Mouse (Mus musculus) small intestine, adult 2 months (tissue): Measurements from ENCODE around the gene Mfap5.

ENCODE experiments used
- CTCF ChIP-seq: fragments of 200-500 bp; IDR thresholded peaks from 2 replicates; pipeline ENCODE4 v1.5.1; 2012; ENCODE audit warnings: low read depth, mild to moderate bottlenecking, control low read depth, inconsistent platforms, low read length, moderate library complexity, mixed read lengths; ENCODE audit not compliant: insufficient replicate concordance, insufficient read length; ENCODE audit errors: extremely low read depth
- POLR2A ChIP-seq: fragments of 200-500 bp; IDR thresholded peaks from 2 replicates; pipeline ENCODE4 v1.6.1; 2012; ENCODE audit warnings: low read depth, mild to moderate bottlenecking, control low read depth, inconsistent platforms, low read length, moderate library complexity

- no peak for TF ChIP-seq CTCF
- TF ChIP-seq POLR2A: no peak
Observed at GRCm38 (mm10) chr6:122545948-122546347, 40.3 kb downstream of the Mfap5 start.
